Mouse (Mus musculus): ENCODE measurements around the gene Skint7.
"Not testable (repeated sequence)": the region's sequence is repeated elsewhere in the genome, so short reads cannot be mapped to it uniquely, and the experiment has no call there.

Gene Skint7

DNA sequence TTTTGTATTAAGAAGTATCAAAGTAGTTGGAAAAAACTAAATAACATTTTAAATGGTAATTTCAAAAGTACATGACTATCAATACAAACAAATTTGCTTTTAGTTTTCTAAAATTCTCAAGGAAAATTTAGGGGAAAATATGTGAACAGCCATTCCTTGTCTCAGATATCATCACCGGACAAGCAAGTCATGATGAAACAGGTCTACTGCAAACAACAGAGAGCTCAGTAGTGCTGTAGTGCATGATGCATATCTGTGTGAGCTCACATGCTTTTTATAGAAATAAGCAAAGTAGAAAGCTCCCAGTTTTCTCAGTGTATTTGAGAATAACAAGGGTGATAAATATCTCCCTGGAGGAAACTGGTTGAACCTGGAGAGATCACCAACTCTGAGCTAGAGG lies at the start of gene Skint7:
Skint7 (plus strand) TSS at position 301 of the 400 bp plus-strand sequence.
- DNase-seq (ENCODE audit: extremely low read depth, low read depth), result no peak

DNA sequence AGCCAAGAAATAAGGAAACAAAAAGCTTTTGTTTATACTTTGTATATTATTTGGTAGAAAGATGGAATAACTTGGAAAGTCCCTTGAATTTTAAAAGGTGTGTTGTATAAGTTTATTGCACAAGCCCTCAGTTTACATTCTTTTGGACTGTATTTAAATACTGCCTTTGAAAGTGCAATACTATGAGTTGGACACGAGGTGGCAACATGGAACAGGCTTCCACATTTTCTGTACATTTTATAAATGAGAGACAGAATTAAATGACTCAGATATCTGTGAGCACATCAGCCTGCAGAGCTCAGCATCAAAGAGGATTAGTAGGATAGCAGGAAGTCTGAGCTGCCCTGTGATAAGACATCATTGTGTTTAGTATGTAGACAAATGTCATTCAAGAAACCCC lies 11.4 kb upstream of the Skint7 start:
- no peak for DNase-seq (ENCODE audit: extremely low read depth, low read depth)

DNA sequence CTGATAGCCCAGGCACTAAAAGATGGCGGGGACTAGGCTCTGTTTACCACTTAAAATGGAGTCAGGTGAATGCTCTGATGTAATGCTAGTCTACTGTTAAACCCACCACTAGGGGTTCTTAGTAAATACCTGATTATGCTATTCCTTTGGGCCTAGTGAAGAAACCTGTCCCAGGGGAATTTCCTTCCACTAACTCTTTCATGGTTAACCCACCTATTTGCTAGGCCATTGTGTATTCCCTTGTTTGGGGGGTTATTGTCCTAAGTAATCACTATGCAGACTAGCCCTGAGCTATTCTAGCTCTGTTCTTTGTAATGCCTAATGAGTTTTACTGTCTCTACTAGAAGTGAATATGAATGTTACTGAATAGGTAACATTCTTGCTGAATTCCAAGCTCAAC lies 9.5 kb upstream of the Skint7 start:
- not testable (repeated sequence) for DNase-seq (ENCODE audit: extremely low read depth, low read depth)

DNA sequence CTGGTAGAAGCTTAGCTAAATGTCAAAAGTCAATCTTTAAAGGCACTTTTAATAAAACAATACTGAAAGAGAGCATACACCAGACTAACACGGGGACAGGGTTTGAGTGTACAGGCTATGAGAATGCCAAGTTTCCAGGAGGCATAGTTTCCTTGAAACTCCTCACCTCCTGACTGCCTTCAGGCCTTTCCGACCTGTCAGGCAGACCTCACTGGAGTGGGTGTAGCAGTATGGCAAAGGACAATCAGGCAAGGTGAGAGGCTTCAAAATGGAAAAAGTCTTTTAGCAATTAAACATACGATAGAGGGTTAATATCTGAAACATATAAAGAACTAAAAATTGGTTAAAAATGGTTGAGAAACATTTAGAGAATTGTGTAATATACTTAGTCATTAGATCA lies 9.1 kb upstream of the Skint7 start:
- no peak for DNase-seq (ENCODE audit: extremely low read depth, low read depth)

GRCm38 (mm10) chr4:112005969-112006368 lies 33.2 kb downstream of the Skint7 start, which contains the start of gene Skint1:
TSS of gene Skint1 (plus strand) at chr4:112006269.
- DNase-seq (ENCODE audit: extremely low read depth, low read depth), result no peak

Data from MEL-GATA-1-ER (cell line).